Mouse (Mus musculus): ENCODE data around the gene Mt4. TPM values are rescaled to one million over a fixed set of nuclear protein-coding genes. Genes with fewer than 3 reads are reported as not detected.
"Not testable (repeated sequence)": the region's sequence is repeated elsewhere in the genome, so short reads cannot be mapped to it uniquely, and the experiment has no call there.

Mt4 gene
- polyA plus RNA-seq, 1 experiment: not detected

DNA sequence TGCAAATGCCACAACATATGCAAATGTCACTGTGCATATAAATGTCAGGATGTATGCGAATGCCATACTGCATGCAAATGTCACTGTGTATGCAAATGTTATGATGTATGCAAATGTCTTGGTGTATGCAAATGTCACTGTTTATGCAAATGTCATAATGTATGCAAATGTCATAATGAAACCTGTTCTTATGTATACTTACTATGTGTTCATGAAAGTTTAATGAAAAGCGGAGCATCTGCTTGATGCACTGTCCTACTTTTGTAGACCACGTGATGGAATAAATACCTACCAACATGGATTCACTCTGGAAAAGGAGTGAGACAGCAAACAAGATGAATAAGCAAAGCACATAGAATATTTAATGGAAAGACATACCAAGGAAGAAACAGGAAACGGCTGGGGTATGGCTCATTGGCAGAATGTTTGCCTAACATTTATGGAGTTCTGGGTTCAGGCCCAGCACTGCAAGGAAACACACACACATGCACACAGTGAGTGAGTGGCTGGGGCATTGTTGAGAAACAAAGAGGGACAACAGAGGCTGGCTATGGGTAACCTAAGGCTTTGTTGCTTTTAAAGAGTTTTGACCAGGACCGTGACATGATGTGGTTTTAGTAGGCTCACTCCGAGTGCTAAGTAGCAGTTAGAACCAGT, 7.7 kb upstream of the Mt4 start:
- Histone ChIP-seq H3K4me3 (replicated peaks) (no peak overlapping the region), H3K4me1 (ENCODE audit: control insufficient read depth) (peaks cover 3% of the 10 kb centered on the region), H3K27me3 (ENCODE audit: control insufficient read depth) (peaks cover 51% of the 10 kb centered on the region), H3K36me3 (ENCODE audit: control insufficient read depth) (no peaks in the 10 kb centered on the region), H3K9me3 (ENCODE audit: control insufficient read depth, low read length) (0 out of 2 replicates have a peak, but pooled peaks cover 2% of the 10 kb centered on the region)
- TF ChIP-seq TAL1 (IDR thresholded peaks at IDR 0.05; ENCODE audit: low read length) (no peak), GATA1 (IDR thresholded peaks at IDR 0.05; ENCODE audit: low read length) (no peak)

DNA sequence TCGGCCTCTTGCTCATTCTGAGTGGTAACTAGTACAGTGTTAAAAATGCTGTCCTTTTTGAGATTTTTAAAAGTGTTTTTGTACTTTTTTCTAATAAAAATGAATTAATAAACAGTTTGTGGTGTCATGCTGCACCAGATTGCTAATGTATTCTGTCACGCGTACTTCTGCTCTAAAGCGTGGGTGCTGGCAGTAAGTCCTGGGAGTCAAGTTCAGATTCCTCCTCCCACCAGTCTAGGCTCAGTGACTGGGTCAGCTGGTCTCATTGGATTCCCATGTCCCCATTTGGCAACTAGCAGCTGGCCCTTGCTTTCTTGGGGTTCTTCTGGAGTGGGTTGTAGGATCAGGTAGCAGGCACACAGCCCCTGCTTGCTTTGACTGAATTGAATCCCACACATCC, 6.9 kb upstream of the Mt4 start:
- H3K36me3 ChIP-seq (ENCODE audit: control insufficient read depth): no peaks in the 10 kb centered on the region
- 0 out of 2 replicates have a peak, but pooled peaks cover 2% of the 10 kb centered on the region for H3K9me3 ChIP-seq (ENCODE audit: control insufficient read depth, low read length)
- H3K4me1 ChIP-seq (ENCODE audit: control insufficient read depth): peaks cover 9% of the 10 kb centered on the region
- TF ChIP-seq GATA1 (IDR thresholded peaks at IDR 0.05; ENCODE audit: low read length) (no peak), TAL1 (IDR thresholded peaks at IDR 0.05; ENCODE audit: low read length) (no peak)
- H3K27me3 ChIP-seq (ENCODE audit: control insufficient read depth): peaks cover 42% of the 10 kb centered on the region
- no peak overlapping the region for H3K4me3 ChIP-seq (replicated peaks)

DNA sequence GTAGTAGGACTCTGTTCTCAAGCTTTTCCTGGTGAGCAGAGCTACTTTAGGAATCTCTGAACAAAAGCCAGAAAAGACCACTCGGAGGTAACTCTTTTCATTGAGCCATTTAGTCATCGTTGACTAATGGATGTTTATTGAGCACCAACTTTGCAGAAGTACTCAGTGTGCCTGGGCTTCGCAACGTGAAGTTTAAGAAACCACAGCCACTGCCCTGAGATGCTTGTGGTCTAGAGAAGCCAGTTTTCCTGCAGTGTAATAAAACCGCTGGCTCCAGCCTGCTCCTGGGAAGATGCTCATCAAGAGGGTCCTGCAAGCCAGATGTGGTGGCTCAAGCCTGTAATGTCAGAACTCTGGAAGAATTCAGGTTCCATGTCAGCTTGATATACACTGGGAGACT, 4.9 kb upstream of the Mt4 start:
- Histone ChIP-seq H3K4me3 (replicated peaks) (no peak overlapping the region), H3K9me3 (ENCODE audit: control insufficient read depth, low read length) (0 out of 2 replicates have a peak, but pooled peaks cover 2% of the 10 kb centered on the region), H3K27me3 (ENCODE audit: control insufficient read depth) (peaks cover 40% of the 10 kb centered on the region), H3K4me1 (ENCODE audit: control insufficient read depth) (peaks cover 9% of the 10 kb centered on the region), H3K36me3 (ENCODE audit: control insufficient read depth) (no peaks in the 10 kb centered on the region)
- TF ChIP-seq TAL1 (IDR thresholded peaks at IDR 0.05; ENCODE audit: low read length): no peak
- no peak for TF ChIP-seq GATA1 (IDR thresholded peaks at IDR 0.05; ENCODE audit: low read length)

DNA sequence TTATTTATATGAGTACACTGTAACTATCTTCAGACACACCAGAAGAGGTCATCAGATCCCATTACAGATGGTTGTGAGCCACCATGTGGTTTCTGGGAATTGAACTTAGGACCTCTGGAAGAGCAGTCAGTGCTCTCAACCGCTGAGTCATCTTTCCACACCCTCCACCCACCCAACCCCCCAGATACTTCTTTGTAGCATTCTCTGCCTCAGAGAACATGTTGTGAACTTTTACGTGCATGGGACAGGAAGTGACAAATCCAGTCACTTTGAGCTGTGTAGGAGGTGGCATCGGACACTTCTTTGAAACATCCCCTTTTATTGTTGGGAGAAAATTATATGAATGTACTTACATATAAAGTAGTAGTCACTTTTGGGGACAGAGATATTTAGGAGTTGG, 2.4 kb upstream of the Mt4 start:
- H3K4me1 ChIP-seq (ENCODE audit: control insufficient read depth); H3K36me3 ChIP-seq (ENCODE audit: control insufficient read depth); H3K4me3 ChIP-seq (replicated peaks); H3K9me3 ChIP-seq (ENCODE audit: control insufficient read depth, low read length): not testable (repeated sequence)
- H3K27me3 ChIP-seq (ENCODE audit: control insufficient read depth): peaks cover 25% of the 10 kb centered on the region

DNA sequence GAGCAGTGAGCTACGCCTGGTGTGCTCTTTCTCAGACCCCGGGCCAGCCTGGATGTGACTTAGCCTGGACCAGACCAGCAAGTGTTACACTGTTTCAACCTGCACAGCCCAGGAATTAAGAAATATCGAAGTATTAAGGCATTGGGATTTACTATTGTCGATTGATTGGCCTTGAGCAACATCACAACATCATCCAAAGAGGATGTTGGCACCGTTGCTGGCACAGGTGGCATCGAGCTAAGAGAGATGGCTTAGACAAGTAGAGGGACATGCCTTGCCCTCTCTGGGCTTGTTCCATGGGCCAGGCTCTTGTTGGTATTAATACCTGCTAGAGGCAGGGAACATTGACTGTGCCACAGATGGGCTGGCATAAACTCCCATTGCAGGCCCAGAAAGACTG, 1.4 kb upstream of the Mt4 start:
- H3K27me3 ChIP-seq (ENCODE audit: control insufficient read depth): peaks cover 24% of the 10 kb centered on the region
- no peaks in the 10 kb centered on the region for H3K36me3 ChIP-seq (ENCODE audit: control insufficient read depth)
- H3K4me3 ChIP-seq (replicated peaks): no peak overlapping the region
- H3K9me3 ChIP-seq (ENCODE audit: control insufficient read depth, low read length): 0 out of 2 replicates have a peak, but pooled peaks cover 2% of the 10 kb centered on the region
- no peak for TF ChIP-seq TAL1 (IDR thresholded peaks at IDR 0.05; ENCODE audit: low read length)
- no peak for TF ChIP-seq GATA1 (IDR thresholded peaks at IDR 0.05; ENCODE audit: low read length)
- H3K4me1 ChIP-seq (ENCODE audit: control insufficient read depth): peaks cover 9% of the 10 kb centered on the region

DNA sequence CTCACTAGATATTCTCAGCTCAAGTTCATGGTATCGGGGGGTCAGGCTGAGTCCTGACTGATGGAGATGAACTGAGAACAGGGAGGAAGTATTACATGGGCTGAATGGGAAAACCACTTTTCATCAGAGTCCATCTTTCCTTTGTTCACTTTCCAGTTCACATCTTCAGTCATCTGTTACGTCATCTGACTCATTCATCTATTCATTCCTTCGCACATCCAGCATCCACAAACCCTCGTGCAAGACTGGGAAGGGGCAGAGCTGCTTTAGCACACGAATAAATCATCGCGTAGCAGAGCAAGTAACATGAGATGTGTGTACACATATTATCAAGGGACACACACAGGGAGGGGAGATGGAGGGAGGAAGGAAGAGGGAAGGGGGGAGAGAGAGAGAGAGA, 805 bp upstream of the Mt4 start:
- H3K4me1 ChIP-seq (ENCODE audit: control insufficient read depth): peaks cover 9% of the 10 kb centered on the region
- TF ChIP-seq TAL1 (IDR thresholded peaks at IDR 0.05; ENCODE audit: low read length) (no peak), GATA1 (IDR thresholded peaks at IDR 0.05; ENCODE audit: low read length) (no peak)
- H3K36me3 ChIP-seq (ENCODE audit: control insufficient read depth): no peaks in the 10 kb centered on the region
- 0 out of 2 replicates have a peak, but pooled peaks cover 2% of the 10 kb centered on the region for H3K9me3 ChIP-seq (ENCODE audit: control insufficient read depth, low read length)
- H3K27me3 ChIP-seq (ENCODE audit: control insufficient read depth): peaks cover 20% of the 10 kb centered on the region
- H3K4me3 ChIP-seq (replicated peaks): no peak overlapping the region

DNA sequence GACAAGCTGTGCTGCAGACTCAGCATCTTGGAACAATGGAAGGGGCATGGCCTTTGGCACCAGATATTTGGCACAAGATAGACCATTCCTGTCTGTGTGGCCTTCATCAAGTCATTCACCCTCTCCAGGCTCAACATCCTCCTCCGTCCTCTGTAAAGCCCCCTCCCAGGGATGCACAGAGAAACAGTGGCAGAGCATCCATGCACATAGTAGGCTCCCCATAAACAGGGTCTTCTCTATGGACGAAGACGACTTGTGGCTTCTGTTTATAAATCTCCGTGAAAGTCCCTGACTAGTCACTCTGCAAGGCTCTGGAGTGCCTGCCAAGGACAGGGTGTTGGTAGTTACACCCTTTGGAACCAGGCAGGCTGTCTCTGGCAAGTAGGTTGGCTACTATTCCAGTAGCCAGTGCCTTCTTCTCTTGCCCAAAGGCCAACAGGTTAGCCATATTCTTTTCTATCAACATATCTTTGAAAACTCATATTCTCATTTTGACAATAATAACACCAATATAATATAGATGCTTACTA, 3.3 kb downstream of the Mt4 start:
- Histone ChIP-seq H3K4me1 (ENCODE audit: control insufficient read depth) (no peaks in the 10 kb centered on the region; the same call in 1 of the 2 replicates), H3K4me3 (replicated peaks) (no peak overlapping the region), H3K9me3 (ENCODE audit: control insufficient read depth, low read length) (no peaks in the 10 kb centered on the region), H3K27me3 (ENCODE audit: control insufficient read depth) (peaks cover 37% of the 10 kb centered on the region), H3K36me3 (ENCODE audit: control insufficient read depth) (no peaks in the 10 kb centered on the region)
- TF ChIP-seq TAL1 (IDR thresholded peaks at IDR 0.05; ENCODE audit: low read length) (no peak), GATA1 (IDR thresholded peaks at IDR 0.05; ENCODE audit: low read length) (no peak)

DNA sequence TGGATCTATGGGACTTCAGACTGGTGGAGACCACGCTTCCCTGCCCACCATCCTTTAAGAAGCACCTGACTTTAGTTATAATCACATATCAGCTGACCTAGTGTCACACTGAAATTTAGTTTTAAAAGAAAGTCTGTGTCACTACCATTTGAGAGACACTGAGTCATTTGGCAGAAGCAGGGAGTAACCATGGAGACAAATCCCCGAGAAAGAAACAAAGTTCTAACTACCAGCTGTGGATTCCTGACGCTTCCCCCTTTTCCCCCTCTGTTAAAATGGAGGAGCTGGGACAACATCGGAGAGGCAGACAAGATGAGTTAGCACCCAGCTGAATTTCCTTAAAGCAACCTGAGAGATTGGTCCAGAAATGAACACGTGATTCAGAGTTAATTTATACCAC, 11.2 kb downstream of the Mt4 start:
- H3K36me3 ChIP-seq (ENCODE audit: control insufficient read depth): no peaks in the 10 kb centered on the region
- TF ChIP-seq GATA1 (IDR thresholded peaks at IDR 0.05; ENCODE audit: low read length) (no peak), TAL1 (IDR thresholded peaks at IDR 0.05; ENCODE audit: low read length) (no peak)
- no peak overlapping the region for H3K4me3 ChIP-seq (replicated peaks)
- H3K4me1 ChIP-seq (ENCODE audit: control insufficient read depth): peaks cover 48% of the 10 kb centered on the region
- no peaks in the 10 kb centered on the region for H3K9me3 ChIP-seq (ENCODE audit: control insufficient read depth, low read length)
- H3K27me3 ChIP-seq (ENCODE audit: control insufficient read depth): peaks cover 50% of the 10 kb centered on the region

DNA sequence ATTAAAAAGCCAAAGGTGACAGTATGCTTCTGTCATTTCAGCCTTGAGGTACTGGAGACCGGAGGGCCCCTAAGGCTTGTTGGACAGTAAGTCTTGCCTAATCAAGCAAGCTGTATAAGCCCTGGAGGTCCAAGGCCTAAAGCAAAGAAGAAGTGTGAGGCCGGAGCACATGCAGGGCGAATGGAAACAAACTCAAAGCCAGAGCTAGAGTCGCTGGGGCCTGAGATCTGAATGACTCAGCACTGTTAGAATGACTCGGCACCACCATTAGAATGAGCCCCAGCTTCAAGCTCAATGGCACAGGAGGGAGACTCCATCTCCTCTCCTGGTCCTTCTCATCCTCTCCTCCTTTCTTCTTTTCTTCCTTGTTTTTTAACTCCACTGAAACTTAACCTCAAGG, 13.9 kb downstream of the Mt4 start:
- H3K36me3 ChIP-seq (ENCODE audit: control insufficient read depth): no peaks in the 10 kb centered on the region
- H3K4me3 ChIP-seq (replicated peaks): peak overlapping the region; percentile 13
- H3K4me1 ChIP-seq (ENCODE audit: control insufficient read depth): peaks cover 58% of the 10 kb centered on the region
- TF ChIP-seq GATA1 (IDR thresholded peaks at IDR 0.05; ENCODE audit: low read length): no peak
- TF ChIP-seq TAL1 (IDR thresholded peaks at IDR 0.05; ENCODE audit: low read length): no peak
- H3K9me3 ChIP-seq (ENCODE audit: control insufficient read depth, low read length): no peaks in the 10 kb centered on the region
- H3K27me3 ChIP-seq (ENCODE audit: control insufficient read depth): peaks cover 64% of the 10 kb centered on the region
